Mouse (Mus musculus) urinary bladder, postnatal 4 days (tissue): ENCODE results near the gene Tes3-ps.

ENCODE experiments used
- DNase-seq, 2 experiments: peaks; one replicate each; pipeline ENCODE4 v3.0.0; 2021 to 2022; ENCODE audit warnings: low spot score in 2 of 2

The Tes3-ps gene

DNA sequence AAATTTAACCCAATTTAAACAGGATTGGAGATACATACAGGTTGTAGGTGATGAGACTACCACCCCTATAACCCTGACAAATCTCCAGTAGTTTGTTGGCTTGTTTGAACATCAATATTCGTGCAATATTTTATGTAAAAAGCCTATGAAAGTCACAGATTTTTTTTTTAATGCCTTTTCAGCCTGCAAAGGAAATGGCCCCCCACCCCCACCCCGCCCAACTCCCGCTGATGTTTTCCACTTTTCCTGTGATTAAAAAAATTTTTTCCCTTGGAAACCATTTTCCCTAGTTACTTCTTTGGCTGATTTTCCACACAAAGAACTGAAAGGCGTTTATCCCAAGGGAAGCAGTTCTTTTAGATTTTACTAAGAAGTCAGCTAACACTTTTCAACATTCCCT is 11.4 kb downstream of the Tes3-ps start, which contains the start of gene Ecm2:
TSS of gene Ecm2 (plus strand) at position 301 of the 400 bp plus-strand sequence.
- no peak for DNase-seq

DNA sequence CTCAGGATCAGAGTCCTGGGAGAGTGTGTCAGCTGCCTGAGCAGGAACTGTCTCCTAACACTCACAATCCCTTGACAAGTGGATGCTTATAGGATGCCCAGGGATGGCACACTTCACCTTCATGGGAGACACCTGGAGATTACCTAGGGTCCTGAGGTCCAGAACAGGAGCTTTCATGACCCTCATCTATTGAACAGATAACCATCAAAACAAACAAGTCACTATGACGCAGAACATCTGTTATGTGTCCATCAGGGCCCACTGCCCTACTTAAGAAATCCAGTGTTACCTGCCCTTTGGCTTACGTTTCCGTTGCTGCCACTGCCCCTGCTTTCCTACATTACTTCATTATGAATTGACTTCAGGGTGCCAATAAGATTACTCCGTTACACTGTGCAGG is 12.7 kb downstream of the Tes3-ps start:
- no peak for DNase-seq

DNA sequence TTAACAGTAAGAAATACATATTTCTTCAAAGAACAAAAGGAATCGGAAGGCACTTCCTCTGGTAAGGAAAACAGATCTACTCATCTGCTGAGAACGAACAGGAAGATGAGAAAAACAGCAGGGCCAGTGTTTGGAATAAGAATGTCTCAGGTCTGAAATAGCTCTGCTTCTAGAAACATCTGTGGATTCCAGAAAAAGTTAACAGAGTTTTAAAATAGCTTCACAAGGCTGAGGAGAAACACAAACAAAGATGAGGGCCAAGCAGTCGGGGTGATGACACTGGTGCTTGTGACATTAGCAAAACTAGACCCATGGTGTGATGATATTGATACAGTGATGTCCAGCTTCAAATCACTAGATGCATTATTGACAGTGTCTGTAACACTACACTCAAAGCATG is 14.1 kb downstream of the Tes3-ps start:
- no peak for DNase-seq

DNA sequence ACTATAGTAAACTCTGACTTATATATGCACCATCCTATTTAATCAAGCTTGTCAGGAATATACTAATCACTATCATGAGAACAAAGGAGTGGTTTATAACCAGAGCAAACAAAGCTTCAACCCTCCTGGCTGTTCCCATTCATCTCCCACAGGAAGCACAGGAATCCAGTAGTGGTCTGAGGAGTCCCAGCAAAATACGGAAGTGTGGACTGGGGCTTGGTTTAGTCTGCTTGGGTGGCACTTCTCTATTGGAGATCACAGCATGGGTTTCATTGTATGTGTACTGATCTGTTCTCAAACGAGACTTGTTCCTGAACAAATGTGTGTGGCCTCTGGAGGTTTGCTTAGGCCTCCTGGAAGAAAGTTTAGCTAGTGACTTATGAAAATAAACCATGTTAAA is 25.6 kb downstream of the Tes3-ps start:
- no peak for DNase-seq

DNA sequence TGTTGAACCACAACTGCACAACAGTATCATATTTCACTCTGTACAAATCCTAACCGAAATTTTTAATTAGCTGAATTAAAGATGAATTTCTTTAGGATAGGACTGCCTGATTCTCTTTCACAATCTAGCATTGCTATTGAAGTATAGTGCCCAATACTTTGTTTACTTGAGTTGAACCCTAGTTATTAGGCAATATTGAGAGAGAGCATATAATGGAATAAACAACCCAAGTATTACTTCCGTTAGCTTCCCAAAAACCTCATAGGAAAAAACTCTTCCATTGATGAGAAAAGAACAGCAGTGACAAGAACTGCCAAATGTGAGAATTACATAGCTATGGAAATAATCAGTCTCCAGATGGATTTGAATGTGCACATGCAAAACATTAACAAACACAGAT is 33.1 kb downstream of the Tes3-ps start:
- DNase-seq = no peak

DNA sequence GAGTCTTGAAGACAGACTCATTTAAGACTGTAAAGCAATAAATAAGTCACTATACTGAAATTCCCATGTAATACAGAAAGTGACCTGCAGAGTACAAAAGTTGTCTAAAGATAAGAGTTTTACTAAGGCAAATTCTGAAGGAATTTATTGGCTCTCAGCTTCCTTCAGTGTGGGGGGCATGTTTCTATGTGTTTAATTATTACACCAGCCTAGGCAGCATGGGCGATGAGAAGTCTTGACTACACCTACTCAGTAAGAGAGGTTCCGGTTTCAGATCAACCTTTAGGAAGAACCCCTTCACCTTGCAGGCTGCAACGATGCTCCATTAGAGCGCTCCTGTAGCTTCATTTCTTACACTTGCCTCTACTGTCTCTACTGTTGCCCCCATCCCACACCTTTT is 37.5 kb downstream of the Tes3-ps start:
- DNase-seq = no peak

DNA sequence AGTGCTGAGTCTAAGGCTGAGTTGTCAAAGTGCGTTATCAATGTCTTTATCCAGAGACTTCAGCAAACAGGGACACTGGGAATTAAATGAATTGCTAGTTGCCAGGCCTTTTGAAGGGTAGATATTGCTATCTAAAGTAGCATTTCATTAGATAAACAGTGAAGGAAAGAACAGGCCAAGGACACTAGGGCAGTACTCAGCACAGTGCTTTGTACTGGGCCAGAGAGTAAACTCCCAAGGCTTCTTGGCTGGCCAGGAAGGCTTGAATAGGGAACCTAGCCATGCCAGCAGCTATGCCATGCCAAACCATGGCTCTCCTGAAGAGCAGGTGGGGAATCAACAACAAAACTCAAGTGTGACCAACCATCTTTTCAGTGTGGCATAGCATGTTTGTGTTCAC is 43.8 kb downstream of the Tes3-ps start:
- DNase-seq = no peak

DNA sequence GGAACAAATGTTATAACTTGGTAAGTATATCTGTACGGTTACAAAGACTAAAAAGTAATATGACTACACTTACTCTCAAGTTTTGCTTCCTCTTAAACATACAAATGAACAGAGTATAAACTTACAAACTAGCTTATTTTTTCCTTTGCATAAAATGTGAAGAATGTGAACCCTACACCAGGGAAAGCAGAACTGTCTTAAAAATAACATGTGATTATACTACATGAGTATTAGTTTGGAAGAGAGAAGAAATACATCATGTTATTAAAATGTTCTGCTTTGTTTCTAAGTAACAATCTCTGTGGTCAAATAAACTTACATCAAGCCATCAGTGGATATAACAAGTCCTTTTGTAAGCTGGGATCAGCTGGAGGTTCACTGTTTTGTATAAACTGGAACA is 45.6 kb downstream of the Tes3-ps start:
- no peak for DNase-seq

DNA sequence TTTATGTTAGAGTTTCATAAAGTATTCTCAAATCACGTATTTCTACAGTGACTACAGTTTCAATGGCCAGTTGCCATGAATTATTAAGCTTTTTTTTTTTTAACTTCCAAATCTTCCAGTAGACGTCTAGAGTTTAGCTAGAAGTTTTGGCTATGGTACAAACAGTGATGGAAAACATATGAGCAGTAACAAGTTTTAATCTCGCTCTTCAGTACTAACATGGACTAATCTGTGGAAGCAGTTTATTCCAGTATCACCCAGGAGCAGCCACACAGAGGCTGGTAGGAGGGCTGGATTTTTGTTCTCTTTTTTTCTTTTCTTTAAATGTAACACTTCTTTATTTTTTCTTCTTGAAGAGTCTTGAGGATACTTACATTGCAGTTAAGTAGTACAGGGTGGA is 51.2 kb downstream of the Tes3-ps start, which contains the start of gene Aspn:
TSS of gene Aspn (plus strand) at position 165 of the 400 bp plus-strand sequence.
- no peak for DNase-seq

DNA sequence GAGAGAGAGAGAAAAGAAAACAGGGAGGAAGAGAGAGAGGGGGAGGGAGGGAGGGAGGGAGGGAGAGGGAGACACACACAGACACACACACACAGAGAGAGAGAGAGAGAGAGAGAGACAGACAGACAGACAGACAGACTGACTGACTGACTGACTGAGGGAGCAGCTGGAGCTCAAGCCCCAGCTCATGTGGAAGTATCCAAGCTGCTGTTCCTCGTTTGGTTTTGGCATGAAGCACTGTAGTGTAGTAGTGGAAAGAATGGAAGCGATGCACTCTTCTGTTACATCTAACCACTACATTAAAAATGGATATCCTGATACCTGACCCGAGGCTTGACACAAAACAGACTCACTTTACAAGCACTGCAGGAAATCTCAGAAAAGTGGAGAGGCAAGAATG is 52.5 kb downstream of the Tes3-ps start:
- DNase-seq = no peak
